20 mouse cellular contexts compared by ENCODE assay signal in the genomic region with DNA sequence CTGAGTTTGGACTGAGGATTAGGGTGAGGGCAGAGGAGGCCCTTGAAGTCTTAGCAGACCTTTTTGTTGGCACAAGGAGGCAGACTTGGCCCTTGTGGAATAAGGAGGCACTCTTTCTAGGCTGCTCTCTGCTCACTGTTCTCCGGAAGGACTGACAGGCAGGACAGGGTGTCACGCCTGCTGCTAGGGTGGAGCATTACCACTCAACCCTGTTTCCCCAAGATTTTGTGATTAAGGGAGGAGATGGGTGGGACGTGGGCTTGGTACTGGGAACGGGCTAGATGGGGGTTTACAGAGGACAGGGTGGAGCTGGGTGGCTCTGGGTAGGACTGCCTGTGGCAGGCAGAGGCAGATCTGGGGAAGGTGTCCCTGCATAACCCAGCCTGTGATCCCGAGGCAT. TPM values are rescaled to one million over a fixed set of nuclear protein-coding genes. Genes with fewer than 3 reads are reported as not detected.
DNase-seq lines count a peak whose midpoint lies in the region; ATAC-seq and TF ChIP-seq lines count a peak whose summit lies in the region.
"Had no signal": no experiment of that assay in that cellular context is flagged by ENCODE, and none has a peak within 500 bp of the region (broad histone marks: within the 10 kb centered on the region; RNA-seq: fewer than 3 reads in every experiment).

No protein-coding gene starts in this region.

- 75% methylated on average over 5 of the region's 5 CpGs for WGBS in limb, embryonic 15.5 days
- 89% methylated on average over 5 of the region's 5 CpGs for WGBS in limb, embryonic 10.5 days
- WGBS in liver, postnatal 0 days (ENCODE audit: insufficient replicate concordance), result 46% methylated on average over 5 of the region's 5 CpGs

- no peak overlapping the region for H3K27ac ChIP-seq in limb, embryonic 15.5 days
- H3K27ac ChIP-seq in limb, embryonic 10.5 days, result no peak overlapping the region
- H3K27ac ChIP-seq in liver, postnatal 0 days (ENCODE audit: low read depth), result 0 out of 2 replicates have a peak overlapping the region, but pooled peaks have one; percentile 12
- H3K27ac ChIP-seq: forebrain, embryonic 13.5 days; hindbrain, embryonic 15.5 days had no signal

- no peak overlapping the region for H3K4me3 ChIP-seq in limb, embryonic 15.5 days
- no peak overlapping the region for H3K4me3 ChIP-seq in limb, embryonic 10.5 days
- no peak overlapping the region for H3K4me3 ChIP-seq in liver, postnatal 0 days (ENCODE audit: low read depth, low read length)
- H3K4me3 ChIP-seq: forebrain, embryonic 13.5 days; hindbrain, embryonic 15.5 days had no signal

- H3K9me3 ChIP-seq in limb, embryonic 15.5 days, result no peaks in the 10 kb centered on the region
- no peaks in the 10 kb centered on the region for H3K9me3 ChIP-seq in limb, embryonic 10.5 days (replicated peaks)
- H3K9me3 ChIP-seq in liver, postnatal 0 days (ENCODE audit: low read length), result no peaks in the 10 kb centered on the region
- H3K9me3 ChIP-seq: forebrain, embryonic 13.5 days; hindbrain, embryonic 15.5 days had no signal

- no peaks in the 10 kb centered on the region for H3K4me1 ChIP-seq in limb, embryonic 15.5 days
- H3K4me1 ChIP-seq in limb, embryonic 10.5 days, result peaks cover 13% of the 10 kb centered on the region
- H3K4me1 ChIP-seq in liver, postnatal 0 days (ENCODE audit: insufficient read depth), result peaks cover 16% of the 10 kb centered on the region
- H3K4me1 ChIP-seq: forebrain, embryonic 13.5 days; hindbrain, embryonic 15.5 days had no signal

- peak; percentile 52; the same call in 1 of the 2 replicates for ATAC-seq in limb, embryonic 15.5 days (ENCODE audit: insufficient number of reproducible peaks, low FRiP score, low TSS enrichment, low read depth)
- peak; percentile 27; the same call in 1 of the 2 replicates for ATAC-seq in erythroid progenitor cell, adult 5-6 weeks (replicated peaks; ENCODE audit: low FRiP score, poor library complexity, severe bottlenecking)
- ATAC-seq in liver, postnatal 0 days, result peak; percentile 62
- ATAC-seq: forebrain, embryonic 13.5 days; Patski had no signal

- H3K4me2 ChIP-seq in limb, embryonic 15.5 days, result no peak overlapping the region
- 0 out of 2 replicates have a peak overlapping the region, but pooled peaks have one; percentile 18 for H3K4me2 ChIP-seq in liver, postnatal 0 days (ENCODE audit: low read depth, low read length)
- H3K4me2 ChIP-seq: forebrain, embryonic 13.5 days; hindbrain, embryonic 15.5 days had no signal

- DNase-seq in limb, embryonic 10.5 days (ENCODE audit: low spot score), result no peak
- DNase-seq in liver, postnatal 0 days, result no peak
- DNase-seq in thymus, postnatal 10 days (ENCODE audit: low spot score in 2 of 2), result peak; percentile 47 to 55
- DNase-seq in testis, postnatal 10 days (ENCODE audit: low spot score), result no peak
- DNase-seq in ovary, postnatal 10 days (ENCODE audit: low spot score), result no peak
- DNase-seq in spleen, postnatal 36 days (ENCODE audit: low spot score in 2 of 2), result no peak
- DNase-seq: B cell, adult 2 months; cerebellum, adult 11 months; cerebellum, postnatal 36 days; heart, adult 18-20 months; kidney, adult 11 months; kidney, postnatal 10 days; lung, postnatal 4 days; midbrain, embryonic 14.5 days; right cerebral cortex, postnatal 14 days had no signal

- H3K9ac ChIP-seq in limb, embryonic 15.5 days, result no peak overlapping the region
- no peak overlapping the region for H3K9ac ChIP-seq in liver, postnatal 0 days (replicated peaks)
- H3K9ac ChIP-seq: forebrain, embryonic 13.5 days; hindbrain, embryonic 15.5 days had no signal

- TF ChIP-seq CTCF in liver, postnatal 0 days (IDR thresholded peaks at IDR 0.05; ENCODE audit: low read depth), result peak; percentile 4; the same call in 1 of the 2 replicates

- H3K36me3 ChIP-seq in limb, embryonic 15.5 days, result no peaks in the 10 kb centered on the region
- no peaks in the 10 kb centered on the region for H3K36me3 ChIP-seq in limb, embryonic 10.5 days
- H3K36me3 ChIP-seq in liver, postnatal 0 days (replicated peaks; ENCODE audit: insufficient read depth, low read length), result no peaks in the 10 kb centered on the region
- H3K36me3 ChIP-seq: hindbrain, embryonic 15.5 days had no signal

- no peaks in the 10 kb centered on the region for H3K27me3 ChIP-seq in limb, embryonic 15.5 days
- H3K27me3 ChIP-seq in limb, embryonic 10.5 days (ENCODE audit: low read depth, poor library complexity, severe bottlenecking), result no peaks in the 10 kb centered on the region
- no peaks in the 10 kb centered on the region for H3K27me3 ChIP-seq in liver, postnatal 0 days (ENCODE audit: insufficient read depth, low read length)
- H3K27me3 ChIP-seq: forebrain, embryonic 13.5 days; hindbrain, embryonic 15.5 days; Patski had no signal

- no peak for TF ChIP-seq EP300 in liver, postnatal 0 days (IDR thresholded peaks at IDR 0.05; ENCODE audit: low read depth)

RNA-seq across cellular contexts. Expression of a gene that starts 57.4 kb away (rescaled TPM):
- polyA plus RNA-seq in limb, embryonic 15.5 days (2015; fragmentation: Nextera tagmentation; extraction: Ambion mirVana), result 44.0 and 47.7 TPM in 2 replicates
- polyA plus RNA-seq in limb, embryonic 10.5 days (2016; fragmentation: Nextera tagmentation; extraction: Ambion mirVana), result 83.0 and 92.7 TPM in 2 replicates
- total RNA-seq in erythroid progenitor cell, adult 5-6 weeks (2015; ENCODE audit: low replicate concordance), result 66.0 and 107 TPM in 2 replicates
- total RNA-seq in erythroid progenitor cell, adult 5-6 weeks (2017; ENCODE audit: low replicate concordance), result 57.6 and 61.8 TPM in 2 replicates
- 10.7 and 11.8 TPM in 2 replicates for polyA plus RNA-seq in liver, postnatal 0 days (2015; fragmentation: Nextera tagmentation; extraction: Ambion mirVana)

RNA-seq across cellular contexts. Expression of a gene that starts 57.5 kb away (rescaled TPM):
- polyA plus RNA-seq in limb, embryonic 15.5 days (2015; fragmentation: Nextera tagmentation; extraction: Ambion mirVana), result 41.3 and 44.6 TPM in 2 replicates
- 78.5 and 85.3 TPM in 2 replicates for polyA plus RNA-seq in limb, embryonic 10.5 days (2016; fragmentation: Nextera tagmentation; extraction: Ambion mirVana)
- 15.9 and 36.0 TPM in 2 replicates for total RNA-seq in erythroid progenitor cell, adult 5-6 weeks (2015; ENCODE audit: low replicate concordance)
- total RNA-seq in erythroid progenitor cell, adult 5-6 weeks (2017; ENCODE audit: low replicate concordance), result 32.3 and 43.1 TPM in 2 replicates
- polyA plus RNA-seq in liver, postnatal 0 days (2015; fragmentation: Nextera tagmentation; extraction: Ambion mirVana), result 9.3 and 11.0 TPM in 2 replicates

Comparison
In these comparisons a context has a peak if more than half of its experiments do, and no peak if none do; other contexts are left out.
1. DNase-seq: peak in thymus, postnatal 10 days (2 of 2); none in limb, embryonic 10.5 days (single experiment), liver, postnatal 0 days (single experiment), testis, postnatal 10 days (single experiment), ovary, postnatal 10 days (single experiment) and spleen, postnatal 36 days (0 of 2).
2. Peak in every context shown above with its lines, with median percentiles within 50 percentile points of each other: ATAC-seq.